Mouse (Mus musculus): ENCODE data around the gene Tspo2. TPM values are rescaled to one million over a fixed set of nuclear protein-coding genes. Genes with fewer than 3 reads are reported as not detected.

Tspo2 gene
- polyA plus RNA-seq, 1 experiment = not detected

DNA sequence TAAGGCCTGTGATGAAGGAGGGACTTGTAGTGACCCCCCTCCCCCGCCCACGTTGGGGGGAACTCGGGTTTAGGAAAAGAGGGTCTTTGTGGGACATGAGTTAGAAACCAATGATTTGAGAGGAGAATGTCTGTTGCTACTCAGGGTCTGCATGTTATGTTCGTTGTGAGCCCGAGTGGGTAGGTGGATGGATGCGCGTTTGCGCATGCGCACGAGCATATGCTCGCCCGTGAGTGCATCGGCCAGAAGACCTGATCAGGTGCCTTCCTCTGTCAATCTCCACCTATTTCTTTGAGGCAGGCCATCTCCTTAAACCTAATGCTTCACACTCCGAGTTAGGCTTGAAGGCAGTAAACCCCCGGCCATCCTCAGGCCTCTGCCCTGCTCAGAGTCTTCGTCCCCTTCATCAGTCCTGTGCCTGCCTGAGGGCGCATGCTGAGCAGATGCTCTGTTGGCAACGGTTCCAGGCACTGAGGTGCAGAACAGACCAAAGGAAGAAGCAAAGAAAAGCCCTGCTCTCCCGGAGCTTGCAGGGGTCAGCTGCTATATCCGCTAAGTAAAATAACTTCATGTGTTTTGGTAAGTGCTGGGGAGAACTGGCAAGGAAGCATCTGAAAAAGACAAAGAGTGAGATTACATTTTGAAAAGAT is 18.2 kb downstream of the Tspo2 start:
- Histone ChIP-seq H3K4me1 (peaks cover 49% of the 10 kb centered on the region), H3K9me3 (no peaks in the 10 kb centered on the region), H3K27me3 (replicated peaks) (peaks cover 7% of the 10 kb centered on the region), H3K36me3 (replicated peaks; ENCODE audit: low read length) (no peaks in the 10 kb centered on the region), H3K4me3 (replicated peaks) (no peak overlapping the region)
- TF ChIP-seq FLI1 (IDR thresholded peaks at IDR 0.05; ENCODE audit: low read length) (no peak), GATA1 (IDR thresholded peaks at IDR 0.05; ENCODE audit: borderline replicate concordance, low read length) (no peak)

DNA sequence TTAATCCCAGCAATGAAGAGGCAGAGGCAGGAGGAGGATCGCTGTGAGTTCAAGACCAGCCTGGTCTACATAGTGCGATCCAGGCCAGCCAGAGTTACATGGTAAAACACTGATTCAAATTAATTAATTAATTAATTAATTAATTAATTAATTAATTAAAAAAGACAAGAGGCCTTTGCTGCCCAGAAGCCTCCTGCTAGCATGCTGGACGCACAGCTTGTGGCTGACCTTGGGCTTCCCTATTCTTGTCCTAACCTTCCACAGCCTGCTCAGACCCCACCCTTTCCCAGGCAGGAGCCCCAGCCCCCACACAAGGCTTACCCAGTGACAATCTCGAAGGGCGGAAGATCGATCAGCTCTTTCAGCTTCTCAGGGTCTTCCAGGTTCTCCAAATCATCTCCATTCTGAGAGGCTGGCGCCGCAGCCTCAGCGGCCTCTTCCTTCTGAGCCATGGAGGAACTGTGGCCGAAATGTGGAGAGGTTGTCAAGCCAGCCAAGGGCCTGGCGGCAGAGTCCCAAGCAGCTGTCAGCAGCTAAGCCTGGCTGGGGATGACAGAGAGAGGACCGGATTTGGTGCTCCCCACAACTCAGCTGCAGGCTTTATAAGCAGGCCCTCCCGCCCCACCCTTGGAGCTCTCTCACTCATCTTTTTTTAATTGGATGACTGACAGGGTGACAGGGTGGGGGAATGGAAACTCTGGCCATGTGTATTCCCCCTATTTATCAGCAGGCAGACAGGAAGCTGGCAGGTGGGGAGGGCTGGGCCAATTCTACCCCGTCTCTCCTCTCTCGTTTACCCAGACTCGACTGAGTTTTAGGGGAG is 19.0 kb downstream of the Tspo2 start, which contains the start of gene Apobec2:
Gene Apobec2 (minus strand): TSS at position 773 of the 823 bp plus-strand sequence.
- TF ChIP-seq GATA1 (IDR thresholded peaks at IDR 0.05; ENCODE audit: borderline replicate concordance, low read length) = no peak
- no peak for TF ChIP-seq FLI1 (IDR thresholded peaks at IDR 0.05; ENCODE audit: low read length)
- H3K9me3 ChIP-seq = no peaks in the 10 kb centered on the region
- H3K27me3 ChIP-seq (replicated peaks) = peaks cover 3% of the 10 kb centered on the region
- H3K4me3 ChIP-seq (replicated peaks) = no peak within 1 kb of the TSS
- H3K36me3 ChIP-seq (replicated peaks; ENCODE audit: low read length) = no peaks in the 10 kb centered on the region
- H3K4me1 ChIP-seq = peaks cover 48% of the 10 kb centered on the region

DNA sequence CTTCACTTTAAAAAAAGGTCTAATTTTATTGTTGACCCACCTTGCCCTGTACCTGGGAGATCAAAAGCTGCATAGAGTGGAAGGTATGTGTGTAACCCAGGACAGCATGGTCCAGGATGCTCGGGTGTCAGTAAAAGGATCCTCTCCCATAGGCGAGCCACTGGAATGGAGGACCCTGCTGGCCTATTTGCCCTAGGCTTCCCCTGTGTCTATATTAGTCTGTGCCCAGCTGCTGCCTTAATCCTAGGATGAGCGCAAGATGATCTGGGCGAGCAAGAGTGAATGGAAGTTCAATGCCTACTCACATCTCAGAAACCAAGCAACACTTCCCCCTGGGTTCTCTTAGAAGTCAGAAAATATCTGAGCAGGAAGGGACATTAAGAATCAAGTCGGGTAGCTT is 20.3 kb downstream of the Tspo2 start:
- Histone ChIP-seq H3K36me3 (replicated peaks; ENCODE audit: low read length) (no peaks in the 10 kb centered on the region), H3K27me3 (replicated peaks) (peaks cover 3% of the 10 kb centered on the region), H3K4me3 (replicated peaks) (no peak overlapping the region), H3K4me1 (peaks cover 56% of the 10 kb centered on the region), H3K9me3 (no peaks in the 10 kb centered on the region)
- TF ChIP-seq GATA1 (IDR thresholded peaks at IDR 0.05; ENCODE audit: borderline replicate concordance, low read length) = no peak
- TF ChIP-seq FLI1 (IDR thresholded peaks at IDR 0.05; ENCODE audit: low read length) = no peak

DNA sequence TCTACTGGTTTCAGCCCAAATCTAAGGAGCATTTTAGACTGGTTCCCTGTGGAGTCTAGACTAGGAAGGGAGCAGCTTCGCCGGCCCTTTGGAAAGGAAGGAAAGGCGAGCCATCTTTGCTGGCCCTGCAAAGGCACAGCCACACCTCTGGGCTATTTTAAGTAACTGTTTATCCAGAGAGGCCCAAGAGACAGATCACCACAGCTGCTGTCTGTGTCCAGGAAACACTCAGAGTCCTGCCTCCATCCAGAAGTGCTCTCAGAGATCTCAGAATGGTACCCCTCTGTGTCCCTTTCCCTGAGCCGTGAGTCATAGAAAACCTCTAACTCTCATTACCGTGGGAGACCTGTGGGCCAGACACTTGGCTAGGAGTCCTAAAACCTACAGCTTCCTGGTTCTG is 20.9 kb downstream of the Tspo2 start:
- TF ChIP-seq FLI1 (IDR thresholded peaks at IDR 0.05; ENCODE audit: low read length) (no peak), GATA1 (IDR thresholded peaks at IDR 0.05; ENCODE audit: borderline replicate concordance, low read length) (no peak)
- Histone ChIP-seq H3K4me1 (peaks cover 62% of the 10 kb centered on the region), H3K36me3 (replicated peaks; ENCODE audit: low read length) (no peaks in the 10 kb centered on the region), H3K9me3 (no peaks in the 10 kb centered on the region), H3K27me3 (replicated peaks) (peaks cover 2% of the 10 kb centered on the region), H3K4me3 (replicated peaks) (no peak overlapping the region)

DNA sequence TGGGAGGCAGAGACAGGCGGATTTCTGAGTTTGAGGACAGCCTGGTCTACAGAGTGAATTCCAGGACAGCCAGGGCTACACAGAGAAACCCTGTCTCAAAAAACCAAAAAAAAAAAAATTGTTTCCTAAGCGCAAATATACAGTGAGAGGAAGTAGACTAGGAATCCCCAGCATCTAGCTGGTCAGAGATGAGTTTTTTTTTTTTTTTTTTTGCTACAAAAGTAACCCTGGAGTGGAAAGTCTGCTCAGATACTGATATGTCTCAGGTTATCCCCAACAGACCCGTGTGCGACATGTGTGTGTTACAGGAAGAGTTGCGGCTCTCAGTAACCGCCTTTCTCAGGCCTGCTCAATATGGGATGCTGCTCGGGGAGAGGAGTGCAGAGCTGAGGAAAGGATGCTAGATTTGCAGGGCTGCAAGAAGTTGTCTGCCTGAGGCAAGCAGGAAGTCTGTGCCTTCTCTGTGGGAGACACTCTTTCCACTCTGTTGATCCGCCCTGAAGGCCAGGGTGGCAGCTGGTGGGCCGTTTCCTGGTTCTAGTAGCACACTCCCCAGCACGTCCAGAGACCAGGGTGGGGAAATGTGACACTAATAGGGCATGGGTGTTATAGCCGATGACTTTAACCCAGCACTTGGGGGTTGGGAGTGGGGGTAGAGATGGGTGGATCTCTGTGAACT is 23.3 kb downstream of the Tspo2 start:
- no peak for TF ChIP-seq FLI1 (IDR thresholded peaks at IDR 0.05; ENCODE audit: low read length)
- TF ChIP-seq GATA1 (IDR thresholded peaks at IDR 0.05; ENCODE audit: borderline replicate concordance, low read length) = no peak
- Histone ChIP-seq H3K9me3 (no peaks in the 10 kb centered on the region), H3K27me3 (replicated peaks) (no peaks in the 10 kb centered on the region), H3K4me1 (peaks cover 62% of the 10 kb centered on the region), H3K36me3 (replicated peaks; ENCODE audit: low read length) (no peaks in the 10 kb centered on the region), H3K4me3 (replicated peaks) (no peak overlapping the region)

DNA sequence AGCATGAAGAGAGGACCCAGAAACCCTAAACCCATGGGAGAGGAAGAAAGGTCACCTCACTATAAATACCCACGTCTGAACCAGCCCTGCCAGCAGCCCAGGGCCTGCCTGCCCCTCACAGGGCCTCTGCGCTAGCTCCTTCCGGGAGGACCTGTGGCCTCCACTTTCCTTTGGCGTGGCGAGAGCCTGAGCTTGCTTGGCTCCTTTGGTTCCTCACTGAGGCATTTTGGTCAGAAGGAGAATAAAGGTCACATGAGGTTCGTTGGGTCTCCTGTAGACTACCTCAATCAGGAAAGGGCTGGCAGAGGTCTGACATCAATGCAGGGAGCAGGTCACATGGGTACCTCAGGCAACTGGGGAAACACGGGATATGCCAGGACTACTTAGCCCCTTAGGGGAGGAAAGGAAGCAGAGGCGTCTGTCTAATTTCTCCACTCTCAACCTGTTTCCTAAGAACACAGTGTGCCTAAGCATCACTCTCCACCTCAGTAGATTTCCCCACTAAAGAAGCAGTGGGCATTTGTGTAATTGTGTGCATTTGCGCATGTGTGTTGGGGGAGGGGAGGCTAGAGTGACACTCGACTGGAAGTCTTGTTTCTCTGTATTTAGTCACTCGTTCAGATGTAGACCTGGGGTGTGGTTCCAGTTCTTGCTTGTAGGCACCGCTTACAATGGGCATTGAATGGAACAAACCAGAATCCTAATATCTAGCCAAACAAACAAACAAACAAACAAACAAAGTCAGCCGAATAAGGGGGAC is 24.2 kb downstream of the Tspo2 start:
- H3K36me3 ChIP-seq (replicated peaks; ENCODE audit: low read length) = no peaks in the 10 kb centered on the region
- peaks cover 55% of the 10 kb centered on the region for H3K4me1 ChIP-seq
- H3K9me3 ChIP-seq = no peaks in the 10 kb centered on the region
- H3K27me3 ChIP-seq (replicated peaks) = no peaks in the 10 kb centered on the region
- TF ChIP-seq FLI1 (IDR thresholded peaks at IDR 0.05; ENCODE audit: low read length) = no peak
- H3K4me3 ChIP-seq (replicated peaks) = no peak overlapping the region

DNA sequence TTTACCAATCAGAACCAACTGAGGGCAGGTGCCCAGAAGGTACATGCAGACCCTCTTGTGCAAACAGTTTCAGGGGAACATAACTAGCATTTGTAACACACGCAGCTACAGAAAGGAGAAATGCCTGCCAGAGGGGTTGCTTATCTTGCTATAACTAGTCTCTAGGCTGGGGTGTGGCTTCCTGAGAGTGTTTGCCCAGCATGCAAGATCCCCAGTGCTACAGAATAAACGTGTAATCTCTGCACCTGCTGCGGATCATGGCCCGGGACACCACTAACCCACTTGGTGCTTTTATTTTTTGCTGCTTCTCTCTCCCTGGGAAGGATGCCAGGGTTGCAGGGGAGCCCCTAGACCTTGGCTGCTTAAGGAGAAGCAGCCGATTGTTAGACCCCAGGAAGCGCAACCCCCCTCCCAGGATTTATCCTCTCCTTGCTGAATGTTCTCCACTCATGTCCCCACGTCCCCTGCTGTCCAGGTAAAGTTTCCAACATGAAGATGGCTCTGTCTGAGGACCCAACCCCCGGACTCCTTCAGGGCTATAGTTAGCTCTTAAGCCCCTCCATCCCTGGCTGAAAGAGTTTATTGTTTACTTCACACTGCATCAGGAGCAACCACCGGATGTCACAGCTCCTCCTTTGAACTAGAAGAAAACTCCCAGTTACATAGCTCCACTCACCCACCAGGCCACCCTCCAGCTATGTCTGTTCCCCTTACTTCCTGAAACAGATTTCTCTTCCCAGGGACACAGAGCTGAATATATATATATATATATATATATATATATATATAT is 25.3 kb downstream of the Tspo2 start:
- Histone ChIP-seq H3K27me3 (replicated peaks) (no peaks in the 10 kb centered on the region), H3K9me3 (no peaks in the 10 kb centered on the region), H3K36me3 (replicated peaks; ENCODE audit: low read length) (peaks cover 11% of the 10 kb centered on the region), H3K4me1 (peaks cover 46% of the 10 kb centered on the region), H3K4me3 (replicated peaks) (no peak overlapping the region)
- TF ChIP-seq FLI1 (IDR thresholded peaks at IDR 0.05; ENCODE audit: low read length) (no peak), GATA1 (IDR thresholded peaks at IDR 0.05; ENCODE audit: borderline replicate concordance, low read length) (no peak)

DNA sequence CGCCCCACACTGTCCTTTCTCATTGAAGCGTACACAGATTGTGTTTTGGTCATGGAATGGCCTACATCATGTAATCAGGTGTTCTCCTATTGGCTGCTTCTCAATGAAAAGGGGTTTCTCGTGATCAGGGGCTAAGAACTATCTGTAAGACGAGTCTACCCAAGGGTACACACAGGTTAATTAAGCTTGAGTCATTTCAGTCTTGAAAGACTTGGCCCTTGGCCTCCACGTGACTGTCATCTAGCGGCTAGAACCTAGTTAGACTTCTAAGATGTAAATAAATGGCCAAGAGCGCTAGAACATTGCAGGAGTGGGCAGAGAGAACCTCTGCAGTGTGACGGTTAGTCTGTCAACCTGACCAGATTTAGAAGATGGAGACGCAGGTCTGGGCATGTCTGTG is 27.1 kb downstream of the Tspo2 start:
- no peaks in the 10 kb centered on the region for H3K27me3 ChIP-seq (replicated peaks)
- TF ChIP-seq FLI1 (IDR thresholded peaks at IDR 0.05; ENCODE audit: low read length) (no peak), GATA1 (IDR thresholded peaks at IDR 0.05; ENCODE audit: borderline replicate concordance, low read length) (no peak)
- H3K4me3 ChIP-seq (replicated peaks) = no peak overlapping the region
- H3K9me3 ChIP-seq = no peaks in the 10 kb centered on the region
- peaks cover 14% of the 10 kb centered on the region for H3K36me3 ChIP-seq (replicated peaks; ENCODE audit: low read length)
- peaks cover 41% of the 10 kb centered on the region for H3K4me1 ChIP-seq

DNA sequence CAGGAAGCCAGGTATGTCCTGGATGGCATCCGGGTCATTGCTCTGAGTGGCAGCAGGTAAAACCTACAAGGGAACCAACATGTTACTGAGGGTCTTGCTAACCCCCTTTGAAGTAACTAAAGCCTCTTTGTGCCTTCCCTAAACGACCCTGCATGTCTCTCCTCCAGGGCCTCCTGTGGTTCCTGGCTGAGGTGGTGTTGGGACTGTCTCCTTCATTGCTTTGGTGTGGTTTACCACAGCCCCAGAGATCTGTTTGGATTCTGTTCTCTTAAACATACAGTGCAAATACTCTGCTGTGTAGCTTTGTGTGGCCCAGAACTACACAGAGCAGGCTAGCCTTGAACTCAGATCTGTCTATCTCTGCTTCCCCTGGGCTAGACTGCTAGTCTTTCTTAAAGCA is 31.8 kb downstream of the Tspo2 start:
- Histone ChIP-seq H3K27me3 (replicated peaks) (no peaks in the 10 kb centered on the region), H3K36me3 (replicated peaks; ENCODE audit: low read length) (peaks cover 49% of the 10 kb centered on the region), H3K4me1 (peaks cover 55% of the 10 kb centered on the region), H3K4me3 (replicated peaks) (no peak overlapping the region), H3K9me3 (no peaks in the 10 kb centered on the region)
- TF ChIP-seq FLI1 (IDR thresholded peaks at IDR 0.05; ENCODE audit: low read length) = no peak
- no peak for TF ChIP-seq GATA1 (IDR thresholded peaks at IDR 0.05; ENCODE audit: borderline replicate concordance, low read length)

All from megakaryocyte, embryonic 14.5 days (primary cell).